Mouse (Mus musculus): ENCODE measurements at regions not wholly inside any gene's neighbourhood (a gene's known extent, or its start where the extent isn't known, plus 50 kb on each side); places are given as distances from the start of the nearest gene placed in this dataset.
"Not testable (repeated sequence)": the region's sequence is repeated elsewhere in the genome, so short reads cannot be mapped to it uniquely, and the experiment has no call there.

- ATAC-seq (ENCODE audit: low FRiP score, low read depth) = not testable (repeated sequence)
- WGBS = 61% methylated on average over 3 of the region's 3 CpGs
These were observed 455.5 kb downstream of the Plxdc2 start for GRCm38 (mm10) chr2:16811401-16812281.

GRCm38 (mm10) chr2:16820442-16820841 is 464.3 kb downstream of the Plxdc2 start:
- H3K4me3 ChIP-seq = no peak overlapping the region
- no peaks in the 10 kb centered on the region for H3K9me3 ChIP-seq
- WGBS = 93% methylated on average over 1 of the region's 1 CpGs
- H3K9ac ChIP-seq = no peak overlapping the region
- no peaks in the 10 kb centered on the region for H3K4me1 ChIP-seq (replicated peaks)
- no peak overlapping the region for H3K27ac ChIP-seq (replicated peaks)
- ATAC-seq (ENCODE audit: low FRiP score, low read depth) = no peak
- no peak overlapping the region for H3K4me2 ChIP-seq
- H3K36me3 ChIP-seq = no peaks in the 10 kb centered on the region
- H3K27me3 ChIP-seq = no peaks in the 10 kb centered on the region

More at GRCm38 (mm10) chr2:16811401-16812281, 455.5 kb downstream of the Plxdc2 start:
- not testable (repeated sequence) for H3K4me2 ChIP-seq; H3K4me3 ChIP-seq; H3K9ac ChIP-seq; H3K36me3 ChIP-seq; H3K9me3 ChIP-seq; H3K4me1 ChIP-seq (replicated peaks); H3K27ac ChIP-seq (replicated peaks); H3K27me3 ChIP-seq

- Histone ChIP-seq H3K9ac (no peak overlapping the region), H3K9me3 (no peaks in the 10 kb centered on the region), H3K4me3 (no peak overlapping the region), H3K27ac (replicated peaks) (no peak overlapping the region), H3K27me3 (no peaks in the 10 kb centered on the region), H3K4me1 (replicated peaks) (no peaks in the 10 kb centered on the region), H3K36me3 (no peaks in the 10 kb centered on the region), H3K4me2 (no peak overlapping the region)
- ATAC-seq (ENCODE audit: low FRiP score, low read depth) = no peak
- WGBS = 73% methylated on average over 5 of the region's 5 CpGs
These were observed 468.7 kb downstream of the Plxdc2 start for GRCm38 (mm10) chr2:16824681-16825230.

GRCm38 (mm10) chr2:16827266-16827665 is 471.2 kb downstream of the Plxdc2 start:
- no peaks in the 10 kb centered on the region for H3K9me3 ChIP-seq
- H3K27me3 ChIP-seq = no peaks in the 10 kb centered on the region
- no peaks in the 10 kb centered on the region for H3K36me3 ChIP-seq
- ATAC-seq (ENCODE audit: low FRiP score, low read depth) = no peak
- no peak overlapping the region for H3K27ac ChIP-seq (replicated peaks)
- no peak overlapping the region for H3K9ac ChIP-seq
- 93% methylated on average over 1 of the region's 1 CpGs for WGBS
- no peaks in the 10 kb centered on the region for H3K4me1 ChIP-seq (replicated peaks)
- no peak overlapping the region for H3K4me2 ChIP-seq
- no peak overlapping the region for H3K4me3 ChIP-seq

- Histone ChIP-seq H3K4me2 (no peak overlapping the region), H3K4me1 (replicated peaks) (no peaks in the 10 kb centered on the region), H3K4me3 (no peak overlapping the region), H3K27ac (replicated peaks) (no peak overlapping the region), H3K9ac (no peak overlapping the region), H3K9me3 (no peaks in the 10 kb centered on the region), H3K36me3 (no peaks in the 10 kb centered on the region), H3K27me3 (no peaks in the 10 kb centered on the region)
- 93% methylated on average over 4 of the region's 4 CpGs for WGBS
- ATAC-seq (ENCODE audit: low FRiP score, low read depth) = no peak
These were observed 479.9 kb downstream of the Plxdc2 start for GRCm38 (mm10) chr2:16835960-16836359.

GRCm38 (mm10) chr2:16838718-16839117 is 482.6 kb downstream of the Plxdc2 start:
- H3K4me1 ChIP-seq (replicated peaks) = no peaks in the 10 kb centered on the region
- H3K27me3 ChIP-seq = no peaks in the 10 kb centered on the region
- no peak overlapping the region for H3K27ac ChIP-seq (replicated peaks)
- no peak overlapping the region for H3K4me2 ChIP-seq
- no peak overlapping the region for H3K9ac ChIP-seq
- H3K4me3 ChIP-seq = no peak overlapping the region
- no peaks in the 10 kb centered on the region for H3K9me3 ChIP-seq
- ATAC-seq (ENCODE audit: low FRiP score, low read depth) = no peak
- WGBS = 84% methylated on average over 9 of the region's 9 CpGs
- no peaks in the 10 kb centered on the region for H3K36me3 ChIP-seq

GRCm38 (mm10) chr2:16849916-16850315 is 493.8 kb downstream of the Plxdc2 start:
- Histone ChIP-seq H3K27me3 (no peaks in the 10 kb centered on the region), H3K4me2 (no peak overlapping the region), H3K9ac (no peak overlapping the region), H3K9me3 (no peaks in the 10 kb centered on the region), H3K36me3 (no peaks in the 10 kb centered on the region), H3K4me1 (replicated peaks) (no peaks in the 10 kb centered on the region), H3K4me3 (no peak overlapping the region), H3K27ac (replicated peaks) (no peak overlapping the region)
- peak; percentile 85 for ATAC-seq (ENCODE audit: low FRiP score, low read depth)
- 69% methylated on average over 3 of the region's 3 CpGs for WGBS

- Histone ChIP-seq H3K27ac (replicated peaks) (no peak overlapping the region), H3K9ac (no peak overlapping the region), H3K4me2 (no peak overlapping the region), H3K9me3 (no peaks in the 10 kb centered on the region), H3K36me3 (no peaks in the 10 kb centered on the region), H3K4me1 (replicated peaks) (no peaks in the 10 kb centered on the region), H3K4me3 (no peak overlapping the region), H3K27me3 (no peaks in the 10 kb centered on the region)
- no peak for ATAC-seq (ENCODE audit: low FRiP score, low read depth)
- WGBS = 82% methylated on average over 5 of the region's 5 CpGs
These were observed 504.0 kb downstream of the Plxdc2 start for GRCm38 (mm10) chr2:16860056-16860455.

GRCm38 (mm10) chr2:16866163-16866852 is 510.2 kb downstream of the Plxdc2 start:
- no peaks in the 10 kb centered on the region for H3K36me3 ChIP-seq
- no peak for ATAC-seq (ENCODE audit: low FRiP score, low read depth)
- no peak overlapping the region for H3K4me2 ChIP-seq
- H3K27ac ChIP-seq (replicated peaks) = no peak overlapping the region
- no peak overlapping the region for H3K9ac ChIP-seq
- no peaks in the 10 kb centered on the region for H3K9me3 ChIP-seq
- H3K4me1 ChIP-seq (replicated peaks) = no peaks in the 10 kb centered on the region
- H3K27me3 ChIP-seq = no peaks in the 10 kb centered on the region
- WGBS = 90% methylated on average over 4 of the region's 4 CpGs
- no peak overlapping the region for H3K4me3 ChIP-seq

- H3K9me3 ChIP-seq; H3K27me3 ChIP-seq; H3K36me3 ChIP-seq; H3K4me2 ChIP-seq; H3K4me3 ChIP-seq; H3K4me1 ChIP-seq (replicated peaks); H3K9ac ChIP-seq; ATAC-seq (ENCODE audit: low FRiP score, low read depth); H3K27ac ChIP-seq (replicated peaks): not testable (repeated sequence)
- WGBS = 79% methylated on average over 6 of the region's 6 CpGs
These were observed 536.3 kb downstream of the Plxdc2 start for GRCm38 (mm10) chr2:16892381-16892780.

GRCm38 (mm10) chr2:16909246-16910038 is 553.3 kb downstream of the Plxdc2 start:
- H3K27me3 ChIP-seq = no peaks in the 10 kb centered on the region
- no peaks in the 10 kb centered on the region for H3K36me3 ChIP-seq
- no peak for ATAC-seq (ENCODE audit: low FRiP score, low read depth)
- 82% methylated on average over 1 of the region's 1 CpGs for WGBS
- no peaks in the 10 kb centered on the region for H3K9me3 ChIP-seq
- H3K4me2 ChIP-seq = no peak overlapping the region
- H3K27ac ChIP-seq (replicated peaks) = no peak overlapping the region
- H3K4me1 ChIP-seq (replicated peaks) = no peaks in the 10 kb centered on the region
- no peak overlapping the region for H3K9ac ChIP-seq
- H3K4me3 ChIP-seq = no peak overlapping the region

- Histone ChIP-seq H3K9me3 (no peaks in the 10 kb centered on the region), H3K4me1 (replicated peaks) (no peaks in the 10 kb centered on the region), H3K4me3 (no peak overlapping the region), H3K4me2 (no peak overlapping the region), H3K9ac (no peak overlapping the region), H3K27ac (replicated peaks) (no peak overlapping the region), H3K27me3 (no peaks in the 10 kb centered on the region), H3K36me3 (no peaks in the 10 kb centered on the region)
- 23% methylated on average over 2 of the region's 2 CpGs for WGBS
- ATAC-seq (ENCODE audit: low FRiP score, low read depth) = no peak
These were observed 558.5 kb downstream of the Plxdc2 start for GRCm38 (mm10) chr2:16914633-16915032.

Measured in hindbrain, embryonic 15.5 days (tissue).